Mouse (Mus musculus) thymus, adult 2 months (tissue): ENCODE results near the gene Ppp2r2c. TPM values are rescaled to one million over a fixed set of nuclear protein-coding genes. Genes with fewer than 3 reads are reported as not detected.
A peak's percentile ranks its signal among the peaks of the same experiment; 100 is the strongest.

Source experiments
- DNase-seq: peaks from one replicate; pipeline ENCODE4 v3.0.0; 2021
- H3K27ac ChIP-seq: fragments of 200-500 bp; 2 replicates; pipeline ENCODE4 v1.5.1; 2012; ENCODE audit warnings: low read length, control low read depth; ENCODE audit not compliant: control insufficient read depth, insufficient read depth
- H3K27me3 ChIP-seq: fragments of 200-500 bp; 2 replicates; pipeline ENCODE4 v1.6.1; 2012; ENCODE audit warnings: mild to moderate bottlenecking, low read length, moderate library complexity, mixed read lengths; ENCODE audit not compliant: control insufficient read depth, insufficient read depth
- H3K36me3 ChIP-seq: fragments of 200-500 bp; 2 replicates; pipeline ENCODE4 v1.6.1; 2012; ENCODE audit warnings: mild to moderate bottlenecking, low read length, moderate library complexity; ENCODE audit not compliant: control insufficient read depth, insufficient read depth
- H3K4me1 ChIP-seq: fragments of 200-500 bp; replicated peaks from 2 replicates; pipeline ENCODE4 v1.6.1; 2012; ENCODE audit warnings: low read length; ENCODE audit not compliant: control insufficient read depth, insufficient read depth
- H3K4me3 ChIP-seq: fragments of 200-500 bp; 2 replicates; pipeline ENCODE4 v1.5.1; 2012; ENCODE audit warnings: mild to moderate bottlenecking, low read length, control low read depth, moderate library complexity; ENCODE audit not compliant: control insufficient read depth, insufficient read depth
- CTCF ChIP-seq: fragments of 200-500 bp; IDR thresholded peaks from 2 replicates; pipeline ENCODE4 v1.5.1; 2012; ENCODE audit warnings: mild to moderate bottlenecking, control low read depth, low read length, moderate library complexity, borderline replicate concordance; ENCODE audit not compliant: control insufficient read depth, poor library complexity, insufficient read depth; ENCODE audit errors: extremely low read depth
- POLR2A ChIP-seq: fragments of 200-500 bp; IDR thresholded peaks from 2 replicates; pipeline ENCODE4 v1.6.1; 2012; ENCODE audit warnings: mild to moderate bottlenecking, low read length, control low read depth, moderate library complexity; ENCODE audit not compliant: control insufficient read depth, poor library complexity, insufficient read depth; ENCODE audit errors: extremely low read depth
- WGBS: fragments of 180-500 bp; shearing (Covaris S2); methylation state at CpG from one replicate; pipeline ENCODE4 v1.1.7; 2018; 5-methylcytosine and 5-hydroxymethylcytosine counted together
- polyA plus RNA-seq: library from polyadenylated mRNA; depleted of rRNA; stranded (reverse); fragments of >200 nt; gene quantifications from 2 replicates; pipeline ENCODE4 v1.2.3, GENCODE M21; 2012; rRNA removed

The Ppp2r2c gene
- 0.09 and 0.16 TPM in 2 replicates for polyA plus RNA-seq

DNA sequence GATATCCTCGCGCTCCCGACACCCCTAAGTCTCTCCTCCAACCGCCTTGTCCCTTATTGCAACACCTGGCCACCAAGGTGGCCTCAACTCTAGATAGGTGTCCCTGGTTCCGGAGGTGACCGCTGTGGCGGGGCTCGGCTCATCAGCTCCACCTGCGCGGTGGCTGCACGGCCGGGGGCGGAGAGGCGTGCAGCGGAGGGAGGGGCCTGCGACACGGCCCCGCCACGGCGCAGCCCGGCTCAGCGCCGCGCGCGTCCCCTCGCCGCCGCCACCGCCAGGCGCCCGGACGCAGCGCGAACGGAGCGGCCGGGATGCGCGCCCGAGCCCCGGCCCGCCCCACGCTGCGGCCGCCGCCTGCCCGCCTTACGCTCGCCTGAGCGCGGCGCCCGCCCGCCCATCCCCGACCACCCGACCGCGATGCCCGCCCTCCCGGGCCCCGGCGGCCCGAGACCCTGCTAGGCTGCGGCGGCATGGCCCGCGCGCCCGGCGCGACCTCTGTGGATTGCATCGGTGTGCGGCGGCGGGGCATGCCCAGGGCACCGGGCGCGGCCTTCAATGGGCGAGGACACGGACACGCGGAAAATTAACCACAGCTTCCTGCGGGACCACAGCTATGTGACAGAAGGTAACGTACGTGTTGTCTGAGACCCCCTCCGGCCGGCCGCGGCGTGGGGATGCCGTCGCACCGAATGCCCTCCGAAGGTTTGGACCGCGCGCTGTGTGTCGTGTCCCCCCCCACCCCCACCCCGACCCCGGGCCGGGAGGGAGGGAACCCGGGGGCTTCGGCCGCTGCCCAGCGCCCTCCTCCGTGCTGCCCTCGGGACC is at the start of gene Ppp2r2c:
Gene Ppp2r2c (plus strand): TSS at position 248 of the 825 bp plus-strand sequence.
- Histone ChIP-seq H3K36me3 (no peaks in the 10 kb centered on the region), H3K4me1 (no peaks in the 10 kb centered on the region), H3K4me3 (no peak within 1 kb of the TSS), H3K27ac (no peak within 1 kb of the TSS), H3K27me3 (peaks cover 16% of the 10 kb centered on the region)
- DNase-seq = no peak
- TF ChIP-seq POLR2A (no peak), CTCF (no peak)
- WGBS = 7% methylated on average over 99 of the region's 108 CpGs

DNA sequence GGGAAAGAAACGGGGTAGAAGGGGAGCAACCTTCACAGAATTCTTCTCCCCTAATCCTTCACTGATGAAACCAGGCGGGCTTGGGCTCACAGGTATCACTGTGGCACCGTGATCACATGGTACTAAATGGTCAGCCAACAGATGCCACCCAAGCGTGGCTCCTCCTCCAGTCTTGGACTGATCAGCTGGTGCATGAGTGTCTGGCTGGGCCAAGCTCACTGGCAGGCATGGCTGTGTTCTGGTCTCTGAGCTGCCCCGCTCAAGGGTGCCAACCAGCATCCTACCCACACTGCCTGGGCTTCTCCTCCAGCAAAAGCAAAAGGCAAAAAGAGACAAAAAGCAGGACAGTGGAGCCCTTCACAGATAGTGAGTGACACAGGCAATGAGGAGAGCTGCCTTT is 48.6 kb upstream of the Ppp2r2c start:
- no peak for DNase-seq

GRCm38 (mm10) chr5:36820142-36820541 is 48.2 kb upstream of the Ppp2r2c start:
- Histone ChIP-seq H3K4me3 (no peak overlapping the region), H3K27me3 (no peaks in the 10 kb centered on the region), H3K4me1 (no peaks in the 10 kb centered on the region), H3K27ac (no peak overlapping the region), H3K36me3 (no peaks in the 10 kb centered on the region; the same call in 1 of the 2 replicates)
- DNase-seq = peak; percentile 53
- TF ChIP-seq POLR2A = no peak
- TF ChIP-seq CTCF = peak; percentile 88
- 87% methylated on average over 6 of the region's 6 CpGs for WGBS

More for the DNA sequence above, 48.6 kb upstream of the Ppp2r2c start:
- Histone ChIP-seq H3K27me3 (no peaks in the 10 kb centered on the region), H3K4me1 (no peaks in the 10 kb centered on the region), H3K4me3 (no peak overlapping the region), H3K36me3 (no peaks in the 10 kb centered on the region; the same call in 1 of the 2 replicates), H3K27ac (no peak overlapping the region)
- WGBS = 97% methylated on average over 5 of the region's 5 CpGs
- TF ChIP-seq POLR2A = no peak
- no peak for TF ChIP-seq CTCF

GRCm38 (mm10) chr5:36822907-36823306 is 45.4 kb upstream of the Ppp2r2c start:
- Histone ChIP-seq H3K36me3 (no peaks in the 10 kb centered on the region; the same call in 1 of the 2 replicates), H3K27ac (no peak overlapping the region), H3K4me3 (no peak overlapping the region), H3K4me1 (no peaks in the 10 kb centered on the region), H3K27me3 (no peaks in the 10 kb centered on the region)
- DNase-seq = no peak
- 100% methylated on average over 4 of the region's 4 CpGs for WGBS
- TF ChIP-seq CTCF = no peak
- no peak for TF ChIP-seq POLR2A

DNA sequence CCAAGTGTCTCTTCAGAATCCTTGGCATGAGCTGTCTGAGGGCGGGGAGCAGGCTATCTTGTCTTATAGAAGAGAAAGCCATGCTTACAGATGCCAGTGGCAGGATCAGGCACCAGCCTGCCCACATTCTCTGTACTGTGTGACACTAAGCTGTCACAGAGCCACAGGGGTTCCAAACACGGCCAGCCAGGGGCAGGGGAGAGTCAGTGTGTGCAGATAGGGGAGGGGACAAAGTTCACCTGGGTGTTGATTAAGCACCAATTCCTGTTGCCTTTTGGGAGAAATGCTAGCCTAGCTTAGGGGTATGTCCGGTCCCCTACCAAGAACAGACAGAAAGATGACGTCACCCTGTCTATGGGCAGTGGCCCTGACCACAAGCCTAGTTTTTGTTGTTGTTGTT is 39.2 kb upstream of the Ppp2r2c start:
- peaks cover 14% of the 10 kb centered on the region for H3K4me1 ChIP-seq
- WGBS = 96% methylated on average over 4 of the region's 4 CpGs
- no peak for TF ChIP-seq CTCF
- TF ChIP-seq POLR2A = no peak
- H3K4me3 ChIP-seq = no peak overlapping the region
- H3K27ac ChIP-seq = no peak overlapping the region
- H3K27me3 ChIP-seq = no peaks in the 10 kb centered on the region
- no peak for DNase-seq
- no peaks in the 10 kb centered on the region for H3K36me3 ChIP-seq

- Histone ChIP-seq H3K27ac (no peak within 1 kb of the TSS), H3K27me3 (no peaks in the 10 kb centered on the region), H3K36me3 (no peaks in the 10 kb centered on the region), H3K4me3 (peak within 1 kb of the TSS; percentile 83), H3K4me1 (peaks cover 14% of the 10 kb centered on the region)
- WGBS = 2% methylated on average over 46 of the region's 46 CpGs
- TF ChIP-seq POLR2A = 0 out of 2 replicates have a peak, but pooled peaks have one; percentile 21
- TF ChIP-seq CTCF = peak; percentile 99
- DNase-seq = peak; percentile 89
These were observed 38.1 kb upstream of the Ppp2r2c start, which contains the start of gene Man2b2 for GRCm38 (mm10) chr5:36829913-36830879. Man2b2 (minus strand) TSS chr5:36830653.
